Mouse (Mus musculus): ENCODE measurements around the gene Iqgap1.

DNA sequence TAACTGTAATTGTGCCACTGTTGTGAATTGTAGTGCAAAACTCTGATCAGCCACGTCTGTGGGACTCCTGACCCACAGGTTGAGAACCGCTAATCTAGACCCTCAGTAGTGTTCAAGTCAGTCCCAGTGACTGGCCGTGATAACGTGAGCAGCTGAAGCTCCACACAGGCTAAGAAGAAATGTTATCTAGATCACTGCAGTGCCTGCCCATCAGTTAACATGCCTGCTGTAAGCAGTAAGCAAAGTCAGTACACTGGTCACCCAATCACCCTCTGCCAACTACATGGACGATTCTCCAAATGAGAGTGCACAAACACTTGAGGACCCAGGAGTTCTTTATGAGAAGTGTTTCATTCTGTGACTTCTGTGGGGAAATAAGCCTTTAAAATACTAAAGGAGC lies 140.1 kb downstream of the Iqgap1 start:
- TF ChIP-seq CTCF (IDR thresholded peaks at IDR 0.05) (no peak), EP300 (IDR thresholded peaks at IDR 0.05; ENCODE audit: insufficient read depth, low read depth, low read length) (no peak), POLR2A (IDR thresholded peaks at IDR 0.05; ENCODE audit: insufficient read depth, low read depth, low read length) (no peak)
